Mouse (Mus musculus): ENCODE data around the gene Atf7ip. TPM values are rescaled to one million over a fixed set of nuclear protein-coding genes. Genes with fewer than 3 reads are reported as not detected.

The Atf7ip gene
- polyA plus RNA-seq, 1 experiment from 2014 or later = 21.0 TPM

DNA sequence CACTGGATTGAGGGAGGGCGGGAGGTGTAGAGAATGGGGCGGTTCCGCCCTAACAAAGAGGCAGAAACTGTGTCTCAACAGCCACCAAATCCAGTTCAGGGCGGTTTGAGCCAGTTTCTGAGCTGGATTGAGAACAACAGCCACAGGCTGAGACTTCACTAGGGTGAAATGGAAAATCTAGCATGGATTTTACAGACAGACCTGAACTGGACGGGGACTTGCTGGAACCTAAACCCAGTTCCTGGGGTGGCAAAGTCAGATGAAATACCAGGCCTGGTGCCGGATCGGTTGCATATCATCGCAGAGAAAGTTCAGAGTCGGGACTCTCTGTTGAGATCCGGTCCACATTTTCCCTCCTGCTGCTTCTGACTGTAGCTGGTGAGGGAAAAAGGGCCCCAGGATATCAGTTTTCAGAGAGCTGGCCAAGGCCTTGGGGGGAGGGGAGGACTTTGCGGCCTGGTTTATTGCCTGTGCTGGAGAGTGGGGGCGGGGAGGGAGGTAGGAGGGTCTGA lies 37.5 kb upstream of the Atf7ip start:
- H3K4me2 ChIP-seq (ENCODE audit: low read depth, low read length) = no peak overlapping the region

DNA sequence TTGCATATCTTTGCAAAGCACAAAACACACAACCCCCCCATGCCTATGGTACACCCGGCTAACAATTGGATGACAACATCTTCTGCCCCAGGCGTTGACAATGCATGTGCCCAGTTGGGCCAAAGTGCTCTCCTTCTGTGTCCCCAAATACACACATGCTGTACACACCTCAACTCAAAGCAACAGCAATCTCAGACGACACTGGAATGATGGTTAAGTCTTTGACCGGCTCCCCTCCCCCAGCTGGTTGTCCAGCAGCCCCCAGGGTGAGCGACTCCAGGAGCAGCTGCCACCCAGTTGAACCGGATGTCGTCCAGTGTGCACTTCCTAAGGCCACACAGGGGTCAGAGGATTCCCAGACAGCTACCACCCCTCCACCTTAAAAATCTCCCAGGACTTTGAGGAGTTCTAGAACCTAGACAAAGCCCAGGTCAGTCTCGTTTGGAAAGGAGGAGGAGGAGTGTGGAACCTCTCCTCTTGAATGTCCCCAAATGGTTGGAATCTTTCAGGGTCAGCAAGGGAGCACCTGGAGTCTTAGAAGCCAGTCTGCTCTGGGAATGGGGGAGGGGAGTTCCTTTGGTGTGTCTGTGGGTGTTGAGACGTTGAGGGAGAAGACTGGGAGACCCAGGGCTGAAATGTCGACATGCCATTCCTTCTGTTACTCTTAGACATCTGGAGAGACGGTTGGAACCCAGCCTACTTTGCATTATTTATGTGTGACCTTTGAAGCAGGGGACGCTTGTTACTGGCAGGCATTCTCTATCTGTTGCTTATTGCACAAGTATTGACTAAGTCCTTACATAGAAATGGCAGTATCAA lies 36.8 kb upstream of the Atf7ip start:
- Histone ChIP-seq H3K4me3 (ENCODE audit: low read length) (no peak overlapping the region), H3K4me1 (ENCODE audit: control insufficient read depth, insufficient read depth, low read length) (peaks cover 34% of the 10 kb centered on the region), H3K27ac (ENCODE audit: low read length) (peak overlapping the region; percentile 92), H3K4me2 (ENCODE audit: low read depth, low read length) (no peak overlapping the region), H3K9me3 (ENCODE audit: control insufficient read depth, low read length) (no peaks in the 10 kb centered on the region; the same call in 1 of the 2 replicates), H3K36me3 (ENCODE audit: control insufficient read depth, insufficient read depth, low read length) (0 out of 2 replicates have a peak, but pooled peaks cover 3% of the 10 kb centered on the region), H3K9ac (ENCODE audit: low read depth, low read length) (no peak overlapping the region), H3K27me3 (replicated peaks; ENCODE audit: control insufficient read depth, insufficient read depth, low read length) (no peaks in the 10 kb centered on the region)
- WGBS = 24% methylated on average over 12 of the region's 12 CpGs
- no peak for ATAC-seq

More for the DNA sequence above, 37.5 kb upstream of the Atf7ip start:
- H3K4me3 ChIP-seq (ENCODE audit: low read length) = no peak overlapping the region
- no peak overlapping the region for H3K9ac ChIP-seq (ENCODE audit: low read depth, low read length)
- H3K27ac ChIP-seq (ENCODE audit: low read length) = peak overlapping the region; percentile 92
- WGBS = 4% methylated on average over 12 of the region's 12 CpGs
- H3K27me3 ChIP-seq (replicated peaks; ENCODE audit: control insufficient read depth, insufficient read depth, low read length) = no peaks in the 10 kb centered on the region
- H3K4me1 ChIP-seq (ENCODE audit: control insufficient read depth, insufficient read depth, low read length) = peaks cover 37% of the 10 kb centered on the region
- peak; percentile 81 for ATAC-seq
- no peaks in the 10 kb centered on the region; the same call in 1 of the 2 replicates for H3K9me3 ChIP-seq (ENCODE audit: control insufficient read depth, low read length)
- 0 out of 2 replicates have a peak, but pooled peaks cover 3% of the 10 kb centered on the region for H3K36me3 ChIP-seq (ENCODE audit: control insufficient read depth, insufficient read depth, low read length)

DNA sequence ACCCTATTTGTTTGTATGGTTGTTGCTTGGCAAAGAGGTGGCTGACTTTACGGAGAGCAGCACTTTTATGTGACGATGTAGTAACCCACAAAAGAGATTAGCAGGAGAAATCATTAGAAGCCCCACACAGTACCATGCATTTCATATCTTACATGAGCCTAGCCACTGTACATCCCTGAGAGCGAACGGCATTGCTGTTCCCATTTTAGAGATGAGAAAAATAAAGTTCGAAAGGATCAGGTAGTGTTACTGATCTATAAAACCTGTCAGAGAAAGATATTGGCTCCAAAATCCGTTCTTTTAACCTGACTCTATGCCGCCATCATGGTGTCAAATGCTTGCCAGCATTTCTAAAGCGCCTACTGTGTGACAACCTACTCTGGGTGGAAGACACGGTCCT lies 36.2 kb upstream of the Atf7ip start:
- peaks cover 32% of the 10 kb centered on the region for H3K4me1 ChIP-seq (ENCODE audit: control insufficient read depth, insufficient read depth, low read length)
- no peak overlapping the region for H3K9ac ChIP-seq (ENCODE audit: low read depth, low read length)
- no peak for ATAC-seq
- no peaks in the 10 kb centered on the region for H3K27me3 ChIP-seq (replicated peaks; ENCODE audit: control insufficient read depth, insufficient read depth, low read length)
- 0 out of 2 replicates have a peak, but pooled peaks cover 3% of the 10 kb centered on the region for H3K36me3 ChIP-seq (ENCODE audit: control insufficient read depth, insufficient read depth, low read length)
- no peak overlapping the region for H3K4me2 ChIP-seq (ENCODE audit: low read depth, low read length)
- no peak overlapping the region for H3K4me3 ChIP-seq (ENCODE audit: low read length)
- WGBS = 69% methylated on average over 9 of the region's 9 CpGs
- peak overlapping the region; percentile 92 for H3K27ac ChIP-seq (ENCODE audit: low read length)
- no peaks in the 10 kb centered on the region; the same call in 1 of the 2 replicates for H3K9me3 ChIP-seq (ENCODE audit: control insufficient read depth, low read length)

DNA sequence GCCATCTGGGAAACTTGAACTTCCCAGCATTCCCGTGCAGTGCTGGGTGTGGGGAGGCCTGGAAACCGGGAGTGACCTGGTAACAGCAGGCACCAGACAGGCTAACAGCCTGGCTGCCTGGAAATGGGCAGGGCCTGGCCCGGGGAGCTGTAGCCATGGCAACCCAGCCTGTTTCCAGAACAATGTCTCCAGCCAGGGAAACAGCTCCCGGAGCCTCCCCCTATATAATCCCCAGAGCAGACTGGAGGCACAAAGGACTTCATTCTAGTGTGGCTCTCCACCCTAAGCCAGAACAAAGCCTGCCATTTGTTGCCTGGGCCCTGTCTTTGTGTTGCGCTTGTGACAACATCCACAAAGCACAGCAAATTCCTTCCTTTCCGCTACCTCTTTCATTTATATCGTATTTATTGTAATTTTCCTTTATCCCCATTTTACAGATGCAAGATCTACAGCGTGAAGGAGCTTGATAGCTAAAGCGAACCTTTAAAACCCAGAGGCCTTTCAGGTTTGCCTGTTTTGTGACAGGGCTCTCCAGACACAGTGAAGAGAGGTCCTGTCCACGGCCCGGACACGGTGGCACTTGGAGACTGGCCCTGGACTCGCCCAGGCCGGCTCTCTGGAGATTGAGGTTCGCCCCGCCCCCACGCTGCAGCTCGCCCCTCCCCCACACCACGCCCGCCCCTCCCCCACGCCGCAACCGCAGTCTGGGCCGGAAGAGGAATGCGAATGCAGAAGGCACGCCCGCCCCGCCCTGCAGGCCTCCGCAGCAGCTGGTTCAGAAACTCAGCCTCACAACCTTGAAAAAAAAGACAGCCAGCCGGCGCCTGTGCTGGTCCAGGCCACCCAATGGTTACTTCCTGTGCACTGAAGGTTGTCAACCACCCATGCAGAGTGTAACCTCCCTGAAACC lies 35.4 kb upstream of the Atf7ip start:
- Histone ChIP-seq H3K27me3 (replicated peaks; ENCODE audit: control insufficient read depth, insufficient read depth, low read length) (no peaks in the 10 kb centered on the region), H3K4me3 (ENCODE audit: low read length) (peak overlapping the region; percentile 4; the same call in 1 of the 2 replicates), H3K4me1 (ENCODE audit: control insufficient read depth, insufficient read depth, low read length) (peaks cover 34% of the 10 kb centered on the region), H3K9ac (ENCODE audit: low read depth, low read length) (peak overlapping the region; percentile 35), H3K36me3 (ENCODE audit: control insufficient read depth, insufficient read depth, low read length) (0 out of 2 replicates have a peak, but pooled peaks cover 3% of the 10 kb centered on the region), H3K9me3 (ENCODE audit: control insufficient read depth, low read length) (no peaks in the 10 kb centered on the region; the same call in 1 of the 2 replicates), H3K4me2 (ENCODE audit: low read depth, low read length) (peak overlapping the region; percentile 31; the same call in 1 of the 2 replicates), H3K27ac (ENCODE audit: low read length) (peak overlapping the region; percentile 92)
- WGBS = 8% methylated on average over 31 of the region's 31 CpGs
- peak; percentile 68 for ATAC-seq

DNA sequence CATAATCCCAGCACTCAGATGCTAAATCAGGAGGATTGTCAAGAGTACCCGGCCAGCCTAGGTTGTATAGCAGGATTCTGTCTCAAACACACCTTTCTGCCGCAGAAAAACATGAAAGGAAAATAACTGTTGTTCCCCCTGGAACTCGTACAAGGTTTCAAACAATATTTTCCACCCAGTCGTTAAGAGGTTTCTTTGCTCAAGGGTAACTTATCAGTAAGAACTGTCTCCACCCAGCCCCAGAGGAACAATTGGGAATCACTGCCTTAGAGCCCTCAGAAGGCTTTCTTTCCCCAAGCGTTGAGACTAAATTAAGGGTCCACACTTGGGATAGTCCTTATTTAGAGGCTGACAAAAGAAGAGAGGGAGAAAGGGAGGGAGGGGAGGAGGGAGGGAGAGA lies 34.4 kb upstream of the Atf7ip start:
- Histone ChIP-seq H3K4me3 (ENCODE audit: low read length) (no peak overlapping the region), H3K4me2 (ENCODE audit: low read depth, low read length) (no peak overlapping the region), H3K4me1 (ENCODE audit: control insufficient read depth, insufficient read depth, low read length) (peaks cover 31% of the 10 kb centered on the region), H3K27me3 (replicated peaks; ENCODE audit: control insufficient read depth, insufficient read depth, low read length) (no peaks in the 10 kb centered on the region), H3K9ac (ENCODE audit: low read depth, low read length) (no peak overlapping the region), H3K36me3 (ENCODE audit: control insufficient read depth, insufficient read depth, low read length) (0 out of 2 replicates have a peak, but pooled peaks cover 3% of the 10 kb centered on the region), H3K27ac (ENCODE audit: low read length) (peak overlapping the region; percentile 92), H3K9me3 (ENCODE audit: control insufficient read depth, low read length) (no peaks in the 10 kb centered on the region; the same call in 1 of the 2 replicates)
- 28% methylated on average over 5 of the region's 5 CpGs for WGBS
- ATAC-seq = no peak

DNA sequence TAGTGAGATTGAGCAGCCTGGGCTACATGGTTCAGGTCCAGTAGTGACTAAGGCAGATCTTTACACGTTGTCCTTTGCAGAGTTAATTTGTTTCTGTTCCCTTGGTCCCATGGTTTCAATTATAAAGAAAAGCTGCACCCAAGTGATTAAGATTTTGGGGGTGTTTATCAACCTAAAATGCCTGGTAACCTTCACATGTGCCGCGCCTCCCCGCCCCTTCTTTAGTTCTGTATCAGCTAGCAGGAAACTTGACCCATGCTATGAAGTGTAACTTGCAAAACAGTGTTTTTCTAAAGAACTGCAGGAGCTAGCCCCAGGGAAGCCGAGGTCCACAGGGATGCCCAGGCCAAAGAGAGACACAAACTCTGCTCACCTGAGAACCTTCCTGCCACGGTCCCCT lies 33.2 kb upstream of the Atf7ip start:
- WGBS = 82% methylated on average over 6 of the region's 6 CpGs
- Histone ChIP-seq H3K4me1 (ENCODE audit: control insufficient read depth, insufficient read depth, low read length) (peaks cover 30% of the 10 kb centered on the region), H3K4me2 (ENCODE audit: low read depth, low read length) (no peak overlapping the region), H3K27ac (ENCODE audit: low read length) (no peak overlapping the region), H3K27me3 (replicated peaks; ENCODE audit: control insufficient read depth, insufficient read depth, low read length) (no peaks in the 10 kb centered on the region), H3K36me3 (ENCODE audit: control insufficient read depth, insufficient read depth, low read length) (0 out of 2 replicates have a peak, but pooled peaks cover 3% of the 10 kb centered on the region), H3K9ac (ENCODE audit: low read depth, low read length) (no peak overlapping the region), H3K4me3 (ENCODE audit: low read length) (no peak overlapping the region), H3K9me3 (ENCODE audit: control insufficient read depth, low read length) (no peaks in the 10 kb centered on the region; the same call in 1 of the 2 replicates)
- no peak for ATAC-seq

DNA sequence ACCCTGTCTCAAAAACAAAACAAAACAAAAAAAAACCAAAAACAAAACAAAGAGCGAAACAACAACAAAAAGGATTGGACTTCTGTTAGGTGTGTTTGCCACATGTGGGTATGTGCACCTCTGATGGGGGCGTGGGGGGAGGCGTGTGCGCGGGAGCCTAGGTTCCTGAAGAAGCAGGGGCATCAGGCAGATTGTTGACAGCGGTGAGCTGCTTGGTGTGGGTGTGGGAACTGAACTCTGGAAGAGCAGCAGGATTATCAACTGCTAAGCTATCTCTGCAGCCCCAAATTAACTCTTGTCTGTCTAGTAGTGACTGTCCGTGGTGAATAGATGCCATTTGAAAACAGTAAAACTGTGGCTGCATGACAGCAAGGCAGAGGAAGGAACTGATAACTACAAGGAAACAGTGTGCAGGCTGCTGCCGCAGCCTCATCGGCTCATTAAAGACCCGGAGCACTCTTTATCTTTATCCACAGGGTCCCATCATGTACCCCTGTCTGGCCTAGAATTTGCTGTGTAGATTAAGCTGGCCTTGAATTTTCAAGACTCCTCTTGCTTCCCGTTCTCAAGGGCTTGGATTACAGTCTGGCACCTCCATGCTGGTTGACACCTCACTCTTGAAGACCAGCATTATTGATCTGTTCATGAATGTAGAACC lies 32.4 kb upstream of the Atf7ip start:
- Histone ChIP-seq H3K4me1 (ENCODE audit: control insufficient read depth, insufficient read depth, low read length) (peaks cover 29% of the 10 kb centered on the region), H3K4me3 (ENCODE audit: low read length) (no peak overlapping the region), H3K4me2 (ENCODE audit: low read depth, low read length) (no peak overlapping the region), H3K27ac (ENCODE audit: low read length) (no peak overlapping the region), H3K9ac (ENCODE audit: low read depth, low read length) (no peak overlapping the region), H3K36me3 (ENCODE audit: control insufficient read depth, insufficient read depth, low read length) (0 out of 2 replicates have a peak, but pooled peaks cover 3% of the 10 kb centered on the region), H3K27me3 (replicated peaks; ENCODE audit: control insufficient read depth, insufficient read depth, low read length) (no peaks in the 10 kb centered on the region), H3K9me3 (ENCODE audit: control insufficient read depth, low read length) (no peaks in the 10 kb centered on the region; the same call in 1 of the 2 replicates)
- ATAC-seq = no peak
- WGBS = 69% methylated on average over 11 of the region's 11 CpGs

DNA sequence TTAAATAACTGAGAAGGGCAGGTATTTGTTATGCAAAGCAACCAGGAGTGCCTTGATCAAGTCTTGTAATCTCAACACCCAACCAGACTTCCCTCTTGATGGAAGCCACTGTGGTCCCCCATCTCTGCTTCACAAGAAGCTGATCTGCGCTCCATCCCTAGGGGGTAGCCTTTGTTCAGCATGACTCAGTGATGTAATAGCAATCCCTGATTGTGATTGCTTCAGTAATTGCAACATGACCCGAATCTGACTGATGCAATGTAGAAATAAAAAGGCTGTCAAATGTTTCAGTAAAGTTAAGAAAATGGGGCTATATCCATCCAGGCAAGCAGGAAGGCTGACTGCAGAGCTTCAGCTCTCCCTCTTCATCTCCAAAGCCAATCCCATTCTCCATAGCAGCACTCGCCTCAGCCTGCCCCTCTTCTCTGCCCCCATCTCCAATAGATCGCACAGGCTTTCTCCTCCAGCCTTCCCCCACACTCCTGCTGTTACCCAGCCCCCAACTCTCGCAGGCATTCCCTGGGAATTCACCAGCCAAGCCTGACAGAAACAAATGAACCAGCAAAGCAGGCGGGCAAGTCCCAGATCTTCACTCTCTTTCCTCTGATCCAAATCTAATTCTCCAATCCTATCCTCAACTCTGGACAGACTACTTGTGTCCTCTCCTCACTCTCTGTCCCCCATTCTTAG lies 30.7 kb upstream of the Atf7ip start:
- Histone ChIP-seq H3K4me3 (ENCODE audit: low read length) (no peak overlapping the region), H3K9ac (ENCODE audit: low read depth, low read length) (no peak overlapping the region), H3K4me2 (ENCODE audit: low read depth, low read length) (no peak overlapping the region), H3K36me3 (ENCODE audit: control insufficient read depth, insufficient read depth, low read length) (no peaks in the 10 kb centered on the region), H3K27ac (ENCODE audit: low read length) (no peak overlapping the region), H3K9me3 (ENCODE audit: control insufficient read depth, low read length) (no peaks in the 10 kb centered on the region), H3K4me1 (ENCODE audit: control insufficient read depth, insufficient read depth, low read length) (peaks cover 14% of the 10 kb centered on the region), H3K27me3 (replicated peaks; ENCODE audit: control insufficient read depth, insufficient read depth, low read length) (no peaks in the 10 kb centered on the region)
- WGBS = 48% methylated on average over 6 of the region's 6 CpGs
- no peak for ATAC-seq

Measured in intestine, embryonic 16.5 days (tissue).